Mouse (Mus musculus) cerebellum, postnatal 36 days (tissue): ENCODE results near the gene Ptpn11.

Experiments
- DNase-seq, 2 experiments: peaks; one replicate each; pipeline ENCODE4 v3.0.0; 2021 to 2022; ENCODE audit warnings: mixed read lengths in 2 of 2

Gene Ptpn11

GRCm38 (mm10) chr5:121124208-121125185 lies 66.7 kb downstream of the Ptpn11 start:
- no peak for DNase-seq

- DNase-seq = no peak
Measured at GRCm38 (mm10) chr5:121123399-121123798, 67.8 kb downstream of the Ptpn11 start.

- DNase-seq = no peak
Measured at GRCm38 (mm10) chr5:121122577-121122976, 68.6 kb downstream of the Ptpn11 start.

- DNase-seq = no peak
Measured at GRCm38 (mm10) chr5:121122036-121122435, 69.2 kb downstream of the Ptpn11 start.

GRCm38 (mm10) chr5:121119331-121120034 lies 71.7 kb downstream of the Ptpn11 start:
- no peak for DNase-seq

GRCm38 (mm10) chr5:121118345-121118744 lies 72.9 kb downstream of the Ptpn11 start:
- peak; percentile 37 to 56 for DNase-seq

- DNase-seq = no peak
Measured at GRCm38 (mm10) chr5:121116941-121117340, 74.3 kb downstream of the Ptpn11 start.

- DNase-seq = no peak
Measured at GRCm38 (mm10) chr5:121115391-121116157, 75.6 kb downstream of the Ptpn11 start.

GRCm38 (mm10) chr5:121114151-121114550 lies 77.0 kb downstream of the Ptpn11 start:
- DNase-seq = no peak

GRCm38 (mm10) chr5:121112390-121112789 lies 78.8 kb downstream of the Ptpn11 start:
- no peak for DNase-seq

GRCm38 (mm10) chr5:121111106-121111915 lies 79.9 kb downstream of the Ptpn11 start:
- DNase-seq = no peak

- peak; percentile 37 to 41 for DNase-seq
Measured at GRCm38 (mm10) chr5:121109185-121109584, 82.0 kb downstream of the Ptpn11 start.

GRCm38 (mm10) chr5:121106913-121107312 lies 84.3 kb downstream of the Ptpn11 start:
- DNase-seq = no peak

- DNase-seq = peak; percentile 80 to 81
Measured at GRCm38 (mm10) chr5:121100886-121101580, 90.2 kb downstream of the Ptpn11 start.

GRCm38 (mm10) chr5:121100095-121100494 lies 91.1 kb downstream of the Ptpn11 start:
- DNase-seq = no peak

- DNase-seq = no peak
Measured at GRCm38 (mm10) chr5:121097970-121098369, 93.2 kb downstream of the Ptpn11 start.

- no peak for DNase-seq
Measured at GRCm38 (mm10) chr5:121096744-121097143, 94.5 kb downstream of the Ptpn11 start.

- no peak for DNase-seq
Measured at GRCm38 (mm10) chr5:121093281-121093680, 97.9 kb downstream of the Ptpn11 start.

GRCm38 (mm10) chr5:121089660-121090059 lies 101.5 kb downstream of the Ptpn11 start:
- DNase-seq = peak; percentile 91 to 93

- DNase-seq = no peak
Measured at GRCm38 (mm10) chr5:121087733-121088132, 103.5 kb downstream of the Ptpn11 start.

GRCm38 (mm10) chr5:121082605-121083004 lies 108.6 kb downstream of the Ptpn11 start:
- no peak for DNase-seq
